Mouse (Mus musculus): ENCODE data around the gene Col4a3. TPM values are rescaled to one million over a fixed set of nuclear protein-coding genes. Genes with fewer than 3 reads are reported as not detected.

The Col4a3 gene
- not detected in 2 replicates for total RNA-seq (2015; ENCODE audit: low replicate concordance)
- total RNA-seq (2017; ENCODE audit: low replicate concordance): not detected in 2 replicates

DNA sequence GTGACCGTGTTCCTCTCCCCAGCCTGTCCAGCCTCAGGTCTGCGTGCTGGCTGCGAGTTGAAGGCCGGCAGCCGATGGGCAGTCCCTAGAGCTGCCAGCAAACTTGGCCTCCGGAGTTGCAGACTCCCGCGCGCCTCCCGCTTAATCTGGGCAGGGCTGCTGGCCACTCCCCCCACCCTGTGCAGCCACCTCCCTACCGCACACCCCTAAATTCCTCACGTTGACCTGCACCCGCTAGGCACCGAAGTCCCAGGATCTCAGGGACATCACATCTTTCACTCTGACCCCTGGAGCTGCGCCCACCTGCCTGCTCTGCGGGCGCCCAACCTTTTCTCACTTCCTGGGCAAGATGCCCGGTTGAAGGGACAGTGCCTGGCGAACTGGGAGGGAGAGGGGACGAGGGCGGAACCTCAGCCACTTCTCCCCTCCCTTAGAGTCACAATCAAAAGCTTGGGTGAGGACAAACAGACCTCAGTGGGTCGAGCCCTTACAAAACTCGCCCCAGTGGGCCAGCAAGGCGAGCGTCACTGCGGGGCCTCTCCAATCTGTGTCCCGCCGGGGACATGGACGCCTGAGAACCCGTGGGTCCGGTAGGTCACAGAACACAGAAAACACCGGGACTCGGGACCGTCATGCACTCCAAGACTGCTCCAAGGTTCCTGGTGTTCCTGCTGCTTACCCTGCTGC lies at the start of gene Col4a3, which contains the start of gene Col4a4:
TSS of gene Col4a3 (plus strand) at position 209 of the 687 bp plus-strand sequence.
TSS of gene Col4a4 (minus strand) at position 137 of the 687 bp plus-strand sequence.
- no peak for ATAC-seq (replicated peaks; ENCODE audit: low FRiP score, poor library complexity, severe bottlenecking)

DNA sequence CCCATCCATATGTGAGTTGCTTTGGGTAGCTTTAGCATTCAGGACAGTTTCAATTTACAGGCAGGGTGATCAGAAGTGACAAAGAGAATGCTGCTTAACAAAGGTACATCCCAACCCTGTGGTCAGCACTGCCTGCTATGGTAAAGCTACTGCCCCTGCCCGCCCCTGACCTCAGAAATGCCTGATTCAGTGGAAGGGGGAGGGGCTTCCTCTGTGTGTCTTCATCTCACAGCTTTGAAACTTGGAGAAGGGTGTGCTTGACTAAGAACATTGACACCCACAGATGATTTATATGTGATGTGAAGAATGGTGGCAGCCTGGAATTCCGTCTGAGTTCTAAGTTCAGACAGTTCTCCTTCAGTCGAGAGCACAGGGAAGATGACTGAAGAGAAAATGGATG lies 48.9 kb upstream of the Col4a3 start:
- no peak for ATAC-seq (replicated peaks; ENCODE audit: low FRiP score, poor library complexity, severe bottlenecking)

DNA sequence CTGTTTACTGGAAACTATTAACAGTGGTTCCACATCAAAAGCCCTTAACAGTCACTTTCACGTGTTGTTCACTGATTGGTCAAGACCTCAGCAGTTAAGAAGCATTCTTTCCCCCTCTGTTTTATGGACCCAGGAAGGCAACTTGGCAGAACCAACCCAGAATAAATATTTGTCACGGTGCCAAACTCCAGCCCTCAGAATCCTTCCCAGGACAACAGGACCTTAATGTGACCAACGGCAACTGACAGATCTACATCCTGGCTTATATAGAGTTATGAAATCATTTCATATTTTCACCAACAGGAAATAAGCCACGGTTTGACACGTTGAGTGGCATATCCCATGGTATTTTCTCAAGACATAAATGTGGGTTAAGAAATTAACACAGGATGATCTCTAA lies 46.7 kb upstream of the Col4a3 start:
- no peak for ATAC-seq (replicated peaks; ENCODE audit: low FRiP score, poor library complexity, severe bottlenecking)

DNA sequence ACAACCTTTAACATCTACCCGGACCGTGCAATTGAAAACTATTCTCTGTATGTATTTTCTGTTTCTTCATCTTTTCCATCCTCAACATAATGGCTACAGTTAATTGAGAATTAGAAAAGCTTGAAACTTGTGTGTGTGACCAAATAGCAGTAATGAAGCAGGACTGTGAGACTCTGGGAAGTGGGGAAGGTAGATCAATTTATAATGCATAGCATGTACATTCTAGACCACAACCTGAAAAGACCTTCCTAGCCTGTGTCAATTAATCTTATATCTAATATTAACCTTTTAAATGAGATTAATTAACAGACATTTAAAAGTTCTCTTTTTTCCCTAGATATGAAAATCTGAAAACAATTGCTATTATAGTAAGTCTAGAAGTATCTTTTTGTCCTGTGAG lies 42.8 kb upstream of the Col4a3 start:
- ATAC-seq (replicated peaks; ENCODE audit: low FRiP score, poor library complexity, severe bottlenecking): no peak

DNA sequence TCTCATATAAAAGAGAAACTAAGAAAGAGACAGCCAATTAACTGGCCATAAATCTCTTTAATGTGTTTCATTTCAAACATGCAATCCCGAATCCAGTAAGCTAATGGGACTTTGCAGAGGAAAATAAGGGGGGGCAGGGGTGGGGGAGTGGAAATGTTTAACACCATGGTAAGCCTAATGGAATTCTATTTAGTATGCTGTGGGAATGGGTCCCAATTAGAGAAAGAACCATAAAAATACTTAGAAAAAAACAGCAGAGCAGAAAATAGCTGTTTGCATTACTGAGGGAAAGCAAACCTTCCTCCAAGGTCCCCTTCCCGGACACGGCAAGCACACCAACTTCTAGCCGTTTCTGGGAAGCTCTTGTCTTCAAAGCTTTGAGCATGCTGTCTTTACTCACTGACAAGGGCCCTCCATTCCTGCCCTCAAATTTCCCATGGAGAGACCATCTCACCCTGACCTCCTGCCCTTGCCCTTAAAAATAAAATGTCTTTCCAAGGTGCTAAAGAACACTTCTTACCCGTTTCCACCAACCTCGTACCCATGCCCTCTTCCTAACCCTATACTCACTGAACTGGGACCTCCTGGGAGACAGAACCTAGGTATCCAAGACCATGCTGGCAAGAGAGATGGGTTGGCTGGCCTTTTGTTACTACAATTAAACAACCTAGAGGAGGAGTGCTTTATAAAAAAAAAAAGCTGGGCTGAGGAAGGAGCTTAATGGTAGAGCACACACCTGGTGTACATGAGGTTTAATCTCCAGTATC lies 42.1 kb upstream of the Col4a3 start:
- no peak for ATAC-seq (replicated peaks; ENCODE audit: low FRiP score, poor library complexity, severe bottlenecking)

DNA sequence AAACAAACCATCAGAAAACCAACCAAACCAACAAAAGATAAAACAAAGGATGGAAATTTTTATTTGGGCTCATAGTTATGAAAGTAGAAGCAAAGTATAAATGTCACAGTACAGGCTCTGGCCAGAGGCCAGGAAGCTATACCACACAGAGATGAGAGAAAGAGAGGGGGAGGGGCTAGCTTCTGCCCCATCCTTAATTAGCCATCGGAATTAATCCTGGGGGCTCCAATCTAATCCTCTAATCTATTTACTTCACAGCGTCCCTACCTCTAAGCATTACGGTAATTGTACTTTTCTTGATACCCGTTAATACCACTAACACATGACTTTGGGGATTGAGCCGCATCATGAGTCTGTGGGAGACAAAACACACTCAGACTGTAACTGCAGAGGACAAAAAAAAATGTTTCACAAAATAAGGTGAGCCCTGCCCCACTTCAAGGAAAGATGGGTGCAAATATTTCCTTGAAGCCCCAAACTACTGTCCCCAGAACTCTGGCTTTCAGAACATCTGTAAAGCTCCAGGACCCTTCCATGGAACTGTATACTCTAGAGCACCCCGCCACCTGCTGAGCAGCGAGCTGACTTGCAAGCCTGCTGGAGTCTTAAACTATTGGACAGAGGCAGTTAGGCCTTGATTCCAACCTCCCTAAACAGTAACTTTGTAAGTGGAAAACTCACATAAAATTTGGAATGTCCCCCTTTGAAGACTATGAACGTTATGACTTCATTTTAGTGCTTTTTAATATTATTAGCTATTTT lies 41.3 kb upstream of the Col4a3 start:
- no peak for ATAC-seq (replicated peaks; ENCODE audit: low FRiP score, poor library complexity, severe bottlenecking)

DNA sequence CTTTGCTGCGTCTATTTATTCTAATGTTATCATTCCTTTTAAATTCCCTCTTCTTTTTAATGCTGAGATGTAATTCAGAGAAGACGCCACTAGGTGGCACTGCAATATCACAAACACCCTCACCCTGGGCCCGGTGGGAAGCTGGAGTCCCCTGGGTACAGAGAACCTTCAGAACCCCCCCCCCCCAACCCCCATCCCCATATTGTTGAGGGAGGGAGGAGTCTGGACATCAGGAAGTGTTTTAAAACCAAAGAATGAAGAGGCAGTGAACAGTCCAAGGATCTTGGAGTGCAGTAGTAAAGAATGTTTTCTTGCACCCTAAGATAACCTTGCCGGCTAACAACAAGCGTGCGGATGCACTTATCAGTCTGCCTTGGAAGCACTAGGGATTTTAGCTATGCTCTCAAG lies 32.3 kb upstream of the Col4a3 start:
- no peak for ATAC-seq (replicated peaks; ENCODE audit: low FRiP score, poor library complexity, severe bottlenecking)

DNA sequence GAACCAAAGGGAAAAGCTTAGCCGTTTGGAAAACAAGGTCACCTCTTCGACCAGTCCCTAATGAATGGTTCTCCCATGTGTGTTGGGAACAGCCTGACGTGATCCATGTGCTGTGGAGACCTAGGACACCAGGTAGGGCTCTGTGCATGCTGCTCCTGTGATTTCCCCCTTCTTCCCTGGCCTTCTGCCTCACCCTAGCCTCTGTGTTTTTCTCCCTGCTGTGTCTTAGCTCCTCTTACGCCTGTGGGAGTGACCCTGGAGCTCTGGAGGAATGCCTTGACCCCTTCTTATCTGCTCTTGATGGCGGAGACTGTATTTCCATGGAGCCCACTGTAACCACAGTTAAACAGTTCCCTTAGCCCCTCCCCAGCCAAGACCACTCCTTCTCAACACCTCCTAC lies 31.8 kb upstream of the Col4a3 start:
- ATAC-seq (replicated peaks; ENCODE audit: low FRiP score, poor library complexity, severe bottlenecking): no peak

DNA sequence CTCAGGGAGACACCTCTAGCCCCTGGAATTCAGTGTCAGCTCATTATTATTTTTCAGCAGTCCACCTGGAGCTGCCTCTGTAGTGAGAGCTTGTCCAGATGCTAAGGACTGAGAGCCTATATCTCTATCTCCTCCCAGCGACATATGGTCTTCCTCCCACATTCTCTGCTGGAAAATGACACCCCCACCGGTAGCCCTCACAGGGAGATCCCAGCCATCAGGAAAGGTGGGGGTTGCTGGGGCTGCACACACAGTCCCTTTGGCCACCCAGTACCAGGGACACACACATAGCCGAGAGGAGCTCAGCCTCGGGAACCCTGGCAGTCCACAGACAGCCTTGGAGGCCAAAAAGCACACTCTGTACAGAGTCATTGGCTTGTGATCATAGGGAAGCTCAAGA lies 26.5 kb upstream of the Col4a3 start:
- ATAC-seq (replicated peaks; ENCODE audit: low FRiP score, poor library complexity, severe bottlenecking): no peak

DNA sequence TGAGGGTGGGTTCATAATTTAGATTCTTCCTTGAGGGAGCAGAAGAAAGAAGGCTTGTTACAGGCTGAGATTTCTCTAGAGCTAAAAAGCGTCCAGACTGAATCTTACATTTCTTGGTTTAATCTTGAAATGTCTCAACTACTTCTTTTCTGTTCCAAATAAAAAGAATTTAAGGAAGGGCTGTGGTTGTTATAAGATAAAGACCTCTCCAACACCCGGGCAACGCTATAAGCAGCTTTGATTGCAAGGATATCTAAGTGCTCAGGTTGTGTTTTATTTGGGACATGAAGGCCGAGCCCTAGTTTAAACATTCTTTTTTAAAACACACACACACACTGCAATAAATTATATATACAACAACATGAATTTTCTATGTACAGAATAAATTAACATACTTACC lies 17.3 kb upstream of the Col4a3 start:
- ATAC-seq (replicated peaks; ENCODE audit: low FRiP score, poor library complexity, severe bottlenecking): no peak

DNA sequence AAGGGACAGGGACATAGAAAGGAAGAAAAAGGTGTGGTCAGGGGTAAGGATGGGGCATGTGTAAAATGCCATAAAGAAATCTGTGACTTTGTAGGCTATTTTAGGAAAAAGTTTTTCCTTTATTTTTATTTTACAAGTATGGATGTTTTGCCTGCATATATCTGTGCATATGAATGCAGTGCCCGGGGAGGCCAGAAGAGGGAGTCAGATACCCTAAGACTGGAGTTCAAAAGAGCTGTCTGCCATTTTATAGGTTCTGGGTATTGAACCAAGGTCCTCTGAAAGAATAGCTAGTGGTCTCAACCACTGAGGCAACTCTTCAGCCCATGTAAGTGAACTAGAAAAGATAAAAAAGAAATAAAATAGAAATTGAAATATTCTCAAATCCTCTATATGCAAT lies 15.0 kb upstream of the Col4a3 start:
- ATAC-seq (replicated peaks; ENCODE audit: low FRiP score, poor library complexity, severe bottlenecking): no peak

DNA sequence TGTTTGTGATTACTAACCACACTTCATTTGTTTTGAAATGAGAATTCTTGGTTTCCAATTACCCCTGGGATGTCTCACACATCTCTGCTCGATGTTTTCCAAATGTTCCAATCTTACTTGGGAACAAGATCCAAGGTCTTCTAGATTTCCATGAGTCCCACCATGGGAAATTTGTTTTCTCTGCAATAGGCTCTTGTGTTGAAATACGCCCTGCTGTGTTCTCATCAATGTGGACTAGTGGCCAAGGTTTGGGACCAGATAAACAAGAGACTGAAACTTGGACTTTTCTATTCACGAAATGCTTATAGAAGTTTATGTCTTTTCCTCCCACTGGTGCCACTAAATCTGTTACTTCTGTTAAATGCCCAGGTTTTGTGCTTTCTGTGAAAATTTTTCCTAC lies 11.0 kb upstream of the Col4a3 start:
- ATAC-seq (replicated peaks; ENCODE audit: low FRiP score, poor library complexity, severe bottlenecking): no peak

DNA sequence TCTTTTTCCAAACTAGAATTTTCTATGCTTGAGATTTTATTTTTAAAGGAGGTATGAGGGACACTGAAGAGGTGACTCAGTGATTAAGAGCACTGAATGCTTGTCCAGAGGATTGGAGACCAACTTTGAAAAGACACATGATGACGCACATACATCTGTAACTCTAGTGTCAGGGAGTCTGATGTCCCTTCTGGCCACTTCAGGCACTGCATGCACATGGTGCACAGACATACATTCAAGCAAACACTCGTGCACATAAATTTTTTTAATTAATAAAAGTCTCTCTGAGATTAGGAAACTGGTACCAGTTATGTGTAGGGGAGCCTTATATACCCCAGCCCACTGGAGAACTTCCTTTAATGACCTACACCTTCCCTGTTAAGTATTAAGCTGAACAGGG lies 10.5 kb upstream of the Col4a3 start:
- ATAC-seq (replicated peaks; ENCODE audit: low FRiP score, poor library complexity, severe bottlenecking): no peak

DNA sequence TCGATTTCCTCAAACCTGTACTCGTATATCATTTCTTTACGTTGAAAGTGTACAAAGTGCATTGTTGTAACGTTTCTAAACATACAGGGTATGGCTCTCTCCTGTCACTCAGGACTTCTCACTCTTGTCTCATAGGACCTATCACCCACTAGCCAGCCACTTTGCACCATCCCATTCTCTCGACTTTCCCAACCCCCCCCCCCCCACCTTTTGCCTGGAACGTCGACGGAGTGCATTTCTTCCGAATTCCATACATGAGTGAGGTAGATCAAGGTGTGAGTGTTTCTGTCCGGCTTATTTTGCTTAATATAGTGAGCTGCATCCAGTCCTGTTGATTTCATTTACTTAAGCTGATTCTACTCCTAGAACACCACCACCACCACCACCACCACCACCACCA lies 9.4 kb upstream of the Col4a3 start:
- ATAC-seq (replicated peaks; ENCODE audit: low FRiP score, poor library complexity, severe bottlenecking): no peak

DNA sequence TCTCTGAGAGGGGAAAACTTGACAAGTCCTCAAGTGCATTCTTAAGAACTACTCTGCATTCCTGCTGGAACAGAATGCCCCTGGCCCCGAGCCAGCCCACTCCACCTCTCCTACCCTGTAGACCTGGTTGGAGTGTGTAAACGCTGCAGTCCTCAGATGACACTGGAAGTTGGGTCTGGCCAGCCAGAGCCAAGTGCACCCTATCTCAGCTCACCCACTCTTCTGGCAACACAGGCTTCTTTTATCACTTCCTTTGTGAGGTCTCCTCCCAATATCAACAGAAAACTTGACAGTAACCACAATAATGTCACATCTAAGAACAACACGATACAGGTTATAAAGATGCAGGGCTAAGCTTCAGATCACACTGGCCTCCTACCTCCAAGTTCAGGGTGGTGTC lies 8.8 kb upstream of the Col4a3 start:
- no peak for ATAC-seq (replicated peaks; ENCODE audit: low FRiP score, poor library complexity, severe bottlenecking)

DNA sequence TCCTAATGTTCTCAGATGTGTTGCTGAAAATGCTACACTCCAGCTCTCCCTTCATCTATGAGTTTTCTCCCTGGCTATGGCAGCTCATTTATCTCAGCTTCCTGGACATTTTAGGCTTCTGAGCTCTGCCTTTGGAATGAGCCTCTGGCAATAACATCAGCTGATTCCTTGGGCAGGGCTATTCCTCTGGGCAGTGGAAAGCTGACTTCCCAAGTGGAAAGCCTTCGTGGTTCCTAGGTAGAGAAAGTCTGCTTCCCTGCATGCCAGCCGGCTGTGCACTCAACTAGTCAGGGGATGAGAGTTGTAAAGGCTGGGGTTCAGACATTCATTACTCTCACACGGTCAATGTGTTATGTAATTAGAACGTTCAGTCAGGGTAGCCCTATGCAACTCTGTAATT lies 8.4 kb upstream of the Col4a3 start:
- no peak for ATAC-seq (replicated peaks; ENCODE audit: low FRiP score, poor library complexity, severe bottlenecking)

DNA sequence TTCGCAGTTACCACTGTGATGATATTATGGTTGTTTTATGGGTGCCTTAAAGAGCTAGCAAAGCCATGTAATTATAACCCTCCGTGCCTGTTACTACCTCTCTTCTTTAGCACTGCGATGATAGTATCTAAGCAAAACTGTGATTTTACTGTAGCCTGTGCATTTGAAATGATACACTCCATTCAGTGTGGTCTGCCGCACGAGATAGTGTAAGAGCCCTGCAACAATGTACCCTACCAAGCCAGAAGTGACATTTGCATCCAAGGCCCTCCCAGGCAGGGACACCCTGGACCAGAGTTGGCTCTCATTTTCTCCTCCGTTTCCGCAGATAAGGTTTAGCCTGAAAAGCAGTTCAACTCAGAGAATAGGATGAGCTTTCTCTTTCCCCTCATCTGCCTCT lies 740 bp upstream of the Col4a3 start:
- no peak for ATAC-seq (replicated peaks; ENCODE audit: low FRiP score, poor library complexity, severe bottlenecking)

DNA sequence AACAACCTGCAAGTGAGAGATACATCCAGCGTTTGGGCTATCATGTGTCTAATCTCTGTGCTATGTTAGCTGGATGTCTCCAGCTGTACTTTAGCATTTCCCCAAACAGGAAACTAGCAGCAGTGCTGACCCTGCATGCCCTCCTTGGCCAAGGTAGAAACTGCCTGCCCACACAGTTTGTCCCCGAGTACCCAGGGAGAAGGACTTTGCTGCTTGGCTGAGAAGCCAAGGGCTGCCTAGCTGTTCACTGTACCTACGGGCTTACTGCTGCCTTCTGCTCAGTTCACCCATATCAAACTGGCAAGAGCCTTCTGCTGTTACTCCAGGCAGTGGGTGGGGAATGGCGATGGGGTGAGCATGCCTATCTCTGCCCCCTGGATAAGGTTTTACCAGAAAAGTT lies 3.5 kb downstream of the Col4a3 start:
- ATAC-seq (replicated peaks; ENCODE audit: low FRiP score, poor library complexity, severe bottlenecking): no peak

DNA sequence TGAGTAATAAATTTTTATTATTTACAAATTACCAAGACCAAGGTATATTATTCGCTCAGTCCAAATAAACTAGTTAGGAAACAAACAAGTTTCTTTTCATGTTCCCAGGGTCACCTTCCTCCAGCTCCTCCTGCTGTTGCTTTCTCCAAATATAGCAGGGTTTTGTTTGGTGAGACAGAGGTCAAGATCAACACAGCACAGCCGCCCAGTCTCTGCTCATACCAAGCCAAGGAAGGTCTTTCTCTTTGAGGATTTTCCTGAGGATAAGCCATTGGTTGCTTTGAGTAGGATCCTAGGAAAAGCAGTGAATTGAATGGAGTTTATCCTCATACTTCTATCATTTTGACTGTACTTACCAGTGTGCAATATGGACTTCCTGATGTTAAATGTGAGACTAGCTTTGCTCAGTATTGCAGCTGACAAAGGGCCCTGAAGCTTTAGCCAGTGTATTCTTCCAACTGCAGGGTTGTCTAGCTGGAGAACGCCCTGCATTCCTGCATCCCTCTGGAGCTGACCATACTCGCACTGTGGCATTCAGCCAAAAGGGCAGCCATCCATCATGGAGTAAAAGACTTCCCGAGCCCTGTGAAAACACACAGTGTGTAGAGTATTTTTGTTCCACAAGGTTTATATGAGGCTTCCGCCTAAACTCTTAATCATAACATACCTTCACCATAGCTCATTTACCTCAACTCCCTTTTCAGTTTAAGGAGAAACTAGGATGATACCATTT lies 10.3 kb downstream of the Col4a3 start:
- ATAC-seq (replicated peaks; ENCODE audit: low FRiP score, poor library complexity, severe bottlenecking): no peak

Measured in erythroblast, adult 5-6 weeks (primary cell).